1 mouse cellular context compared by ENCODE assay signal in the genomic region with DNA sequence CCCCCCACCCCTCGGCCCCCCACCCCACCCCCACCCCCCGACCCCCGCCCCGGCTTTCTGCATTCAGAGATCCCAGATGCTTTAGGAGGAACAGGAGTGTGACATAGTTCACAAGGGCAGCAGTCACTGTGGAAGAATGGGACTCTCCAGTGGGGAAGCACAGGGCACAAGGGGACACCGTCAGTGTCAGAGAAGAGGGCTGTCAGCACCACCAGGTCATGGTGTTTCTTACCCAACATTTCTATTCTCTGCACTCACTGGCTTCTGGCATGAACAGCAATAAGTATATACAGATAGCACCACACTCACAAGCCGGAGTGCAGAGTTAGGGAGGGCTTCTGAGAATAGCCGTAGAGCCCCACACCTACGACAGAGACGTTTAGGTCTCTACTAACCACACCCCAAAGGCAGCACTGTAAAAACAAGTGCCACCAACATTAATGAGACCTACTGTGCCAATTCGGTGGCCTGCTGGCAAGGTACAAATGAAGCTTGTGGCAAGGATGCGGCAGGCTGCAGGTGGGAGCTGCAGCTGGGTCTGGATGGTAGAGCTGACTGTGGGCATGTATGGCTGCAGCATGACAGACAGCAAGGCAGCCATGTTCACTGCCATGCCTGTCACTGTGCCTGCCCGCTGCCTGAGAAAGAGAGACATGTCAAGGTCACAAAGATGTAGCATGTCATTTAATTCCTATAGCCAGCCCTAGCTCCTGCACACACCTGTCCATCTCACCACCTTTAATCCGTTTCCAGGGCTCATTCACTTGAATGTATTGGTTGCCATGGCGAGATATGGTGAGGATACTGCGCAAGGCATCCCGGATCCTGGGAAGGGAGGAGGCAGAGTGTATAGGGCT.
TF ChIP-seq lines count a peak whose summit lies in the region.

No protein-coding gene starts in this region.

TF ChIP-seq in MEL, 35 proteins besides CTCF, POLR2A, EP300 and RAD21:
- TF ChIP-seq ETS1 (IDR thresholded peaks at IDR 0.05; ENCODE audit: low read depth, low read length): no peak; the same call in 1 of the 2 replicates
- no peak for TF ChIP-seq CHD1 (IDR thresholded peaks at IDR 0.05; ENCODE audit: low read depth, low read length)
- TF ChIP-seq MAZ (IDR thresholded peaks at IDR 0.05; ENCODE audit: low read depth, low read length): no peak
- peak; percentile 86 for TF ChIP-seq POLR2AphosphoS2 (IDR thresholded peaks at IDR 0.05; ENCODE audit: low read length)
- no peak for TF ChIP-seq NRF1 (IDR thresholded peaks at IDR 0.05; ENCODE audit: insufficient read depth, low read depth, low read length, poor library complexity, severe bottlenecking)
- no peak for TF ChIP-seq GABPA (IDR thresholded peaks at IDR 0.05; ENCODE audit: low read depth, low read length)
- TF ChIP-seq ELF1 (IDR thresholded peaks at IDR 0.05; ENCODE audit: low read depth, low read length): no peak
- TF ChIP-seq MAFK (IDR thresholded peaks at IDR 0.05; ENCODE audit: borderline replicate concordance, low read depth, low read length): no peak
- TF ChIP-seq USF2 (IDR thresholded peaks at IDR 0.05; ENCODE audit: borderline replicate concordance in 1 of 2, insufficient read depth in 1 of 2, low read depth in 1 of 2, low read length in 2 of 2): no peak
- peak; percentile 11; the same call in 1 of the 2 replicates for TF ChIP-seq SIN3A (IDR thresholded peaks at IDR 0.05; ENCODE audit: low read length)
- TF ChIP-seq POLR2AphosphoS5 (IDR thresholded peaks at IDR 0.05; ENCODE audit: borderline replicate concordance, low read depth, low read length): peak; percentile 89
- no peak for TF ChIP-seq MXI1 (IDR thresholded peaks at IDR 0.05; ENCODE audit: low read depth, low read length)
TF ChIP-seq in MEL: peak in this region for 3.
